Mouse (Mus musculus): Measurements from ENCODE around the gene Ltbp3.

Ltbp3 gene

GRCm38 (mm10) chr19:5740320-5741317 is at the start of gene Ltbp3:
Ltbp3 (plus strand) TSS chr19:5740904.
- DNase-seq (ENCODE audit: low spot score), result no peak

GRCm38 (mm10) chr19:5691601-5692000 is 49.1 kb upstream of the Ltbp3 start:
- no peak for DNase-seq (ENCODE audit: low spot score)

GRCm38 (mm10) chr19:5692086-5692912 is 48.4 kb upstream of the Ltbp3 start:
- DNase-seq (ENCODE audit: low spot score), result no peak

GRCm38 (mm10) chr19:5692913-5693396 is 47.7 kb upstream of the Ltbp3 start:
- no peak for DNase-seq (ENCODE audit: low spot score)

GRCm38 (mm10) chr19:5693801-5694200 is 46.9 kb upstream of the Ltbp3 start:
- no peak for DNase-seq (ENCODE audit: low spot score)

GRCm38 (mm10) chr19:5695849-5696462 is 44.7 kb upstream of the Ltbp3 start:
- no peak for DNase-seq (ENCODE audit: low spot score)

- DNase-seq (ENCODE audit: low spot score), result peak; percentile 62
Measured at GRCm38 (mm10) chr19:5704163-5704800, 36.4 kb upstream of the Ltbp3 start, which contains the start of gene Kcnk7. Kcnk7 (plus strand) TSS chr19:5704367.

GRCm38 (mm10) chr19:5704801-5705571 is 35.7 kb upstream of the Ltbp3 start:
- DNase-seq (ENCODE audit: low spot score), result peak; percentile 60

GRCm38 (mm10) chr19:5710068-5710467 is 30.6 kb upstream of the Ltbp3 start:
- no peak for DNase-seq (ENCODE audit: low spot score)

- DNase-seq (ENCODE audit: low spot score), result no peak
Measured at GRCm38 (mm10) chr19:5710581-5710980, 30.1 kb upstream of the Ltbp3 start.

GRCm38 (mm10) chr19:5711218-5711617 is 29.5 kb upstream of the Ltbp3 start:
- peak; percentile 53 for DNase-seq (ENCODE audit: low spot score)

GRCm38 (mm10) chr19:5711907-5712460 is 28.7 kb upstream of the Ltbp3 start:
- no peak for DNase-seq (ENCODE audit: low spot score)

GRCm38 (mm10) chr19:5713255-5713654 is 27.4 kb upstream of the Ltbp3 start:
- DNase-seq (ENCODE audit: low spot score), result no peak

- no peak for DNase-seq (ENCODE audit: low spot score)
Measured at GRCm38 (mm10) chr19:5713730-5714129, 27.0 kb upstream of the Ltbp3 start.

- DNase-seq (ENCODE audit: low spot score), result no peak
Measured at GRCm38 (mm10) chr19:5715793-5716688, 24.7 kb upstream of the Ltbp3 start.

GRCm38 (mm10) chr19:5716955-5717354 is 23.7 kb upstream of the Ltbp3 start:
- DNase-seq (ENCODE audit: low spot score), result no peak

GRCm38 (mm10) chr19:5721233-5721632 is 19.5 kb upstream of the Ltbp3 start:
- DNase-seq (ENCODE audit: low spot score), result no peak

- DNase-seq (ENCODE audit: low spot score), result no peak
Measured at GRCm38 (mm10) chr19:5722848-5723425, 17.8 kb upstream of the Ltbp3 start.
